Mouse (Mus musculus): ENCODE measurements at regions not wholly inside any gene's neighbourhood (a gene's known extent, or its start where the extent isn't known, plus 50 kb on each side); places are given as distances from the start of the nearest gene placed in this dataset.

- TF ChIP-seq CTCF (IDR thresholded peaks at IDR 0.05; ENCODE audit: low read depth, low read length) (no peak), POLR2A (IDR thresholded peaks at IDR 0.05; ENCODE audit: extremely low read depth, insufficient read depth, low read length) (no peak)
Measured at GRCm38 (mm10) chrX:166809165-166809564, 223.6 kb upstream of the Egfl6 start.
